Mouse (Mus musculus) embryonic facial prominence, embryonic 13.5 days (tissue): ENCODE measurements around the gene Arvcf. TPM values are rescaled to one million over a fixed set of nuclear protein-coding genes. Genes with fewer than 3 reads are reported as not detected.

Experiments used
- ATAC-seq: fragments of 200-750 bp; cut with Nextera tagmentation; 2 replicates; pipeline ENCODE4 v1.8.0; 2017; ENCODE audit warnings: low read depth; ENCODE audit not compliant: insufficient number of reproducible peaks, insufficient read depth, low FRiP score, low TSS enrichment
- H3K27ac ChIP-seq: fragments of 300-500 bp; sonication (generic); 2 replicates; pipeline ENCODE4 v1.5.1; 2015; ENCODE audit warnings: moderate library complexity, mild to moderate bottlenecking, inconsistent platforms
- H3K27me3 ChIP-seq: fragments of 300-500 bp; sonication (generic); 2 replicates; pipeline ENCODE4 v1.6.1; 2015; ENCODE audit warnings: mild to moderate bottlenecking, inconsistent platforms
- H3K36me3 ChIP-seq: fragments of 300-500 bp; sonication (generic); 2 replicates; pipeline ENCODE4 v1.6.1; 2015; ENCODE audit warnings: mild to moderate bottlenecking, inconsistent platforms
- H3K4me1 ChIP-seq: fragments of 300-500 bp; sonication (generic); 2 replicates; pipeline ENCODE4 v1.6.1; 2015; ENCODE audit warnings: inconsistent platforms
- H3K4me2 ChIP-seq: fragments of 300-500 bp; sonication (generic); 2 replicates; pipeline ENCODE4 v1.6.1; 2015; ENCODE audit warnings: moderate library complexity, mild to moderate bottlenecking, inconsistent platforms
- H3K4me3 ChIP-seq: fragments of 300-500 bp; sonication (generic); 2 replicates; pipeline ENCODE4 v1.5.1; 2015; ENCODE audit warnings: mild to moderate bottlenecking, inconsistent platforms
- H3K9ac ChIP-seq: fragments of 300-500 bp; sonication (generic); 2 replicates; pipeline ENCODE4 v1.6.1; 2015; ENCODE audit warnings: mild to moderate bottlenecking, inconsistent platforms
- H3K9me3 ChIP-seq: fragments of 300-500 bp; sonication (generic); 2 replicates; pipeline ENCODE4 v1.6.1; 2016; ENCODE audit warnings: inconsistent platforms
- WGBS: fragments of 180-500 bp; shearing (Covaris S2); methylation state at CpG from one replicate; pipeline ENCODE4 v1.1.7; 2015; ENCODE audit warnings: mixed read lengths; 5-methylcytosine and 5-hydroxymethylcytosine counted together
- polyA plus RNA-seq: library from polyadenylated mRNA; unstranded; fragments of >200 nt; fragmentation: Nextera tagmentation; extraction: Ambion mirVana; gene quantifications from 2 replicates; pipeline ENCODE4 v1.2.1, GENCODE M21; 2015

The Arvcf gene
- polyA plus RNA-seq, 1 experiment from 2014 or later, result 30.8 TPM

DNA sequence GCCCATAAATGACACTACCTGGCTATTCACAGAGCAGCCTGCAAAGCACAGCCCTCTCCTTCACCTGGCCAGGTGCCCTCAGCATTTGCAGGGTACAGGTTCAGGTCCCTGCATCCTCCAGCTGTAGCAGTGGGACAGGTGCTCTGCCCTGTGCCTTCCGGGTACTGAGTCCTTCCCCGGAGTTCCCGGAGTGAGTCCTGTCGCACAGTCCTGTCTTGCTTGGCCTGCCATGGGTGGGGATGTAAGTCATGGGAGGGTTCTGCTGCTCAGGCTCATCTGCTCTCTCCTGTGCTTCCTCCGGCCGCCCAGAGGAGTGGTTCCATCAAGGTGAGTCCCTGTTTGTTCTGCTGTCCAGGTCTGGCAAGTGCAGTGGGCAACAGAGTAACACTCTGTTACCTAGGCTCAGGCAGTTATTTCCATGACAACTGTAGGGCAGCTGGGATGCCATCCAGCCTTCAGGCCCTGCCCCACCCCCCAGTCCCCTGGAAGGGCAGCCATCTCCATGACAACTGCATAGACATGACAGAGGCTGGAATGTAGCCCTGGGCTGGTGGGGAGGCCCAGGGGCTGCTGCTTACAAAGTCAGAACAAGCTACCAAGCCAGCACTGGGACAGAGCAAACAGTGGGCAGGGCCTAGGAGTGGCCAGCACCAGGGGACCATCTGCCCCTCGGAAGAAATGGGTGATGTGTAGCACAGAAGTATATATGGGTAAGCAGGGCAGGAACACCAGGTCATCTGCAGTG lies 52.7 kb downstream of the Arvcf start:
- no peak overlapping the region for H3K4me2 ChIP-seq
- H3K9ac ChIP-seq, result peak overlapping the region; percentile 22; the same call in 1 of the 2 replicates
- H3K4me3 ChIP-seq, result no peak overlapping the region
- H3K27ac ChIP-seq, result 0 out of 2 replicates have a peak overlapping the region, but pooled peaks have one; percentile 1
- ATAC-seq, result no peak
- H3K27me3 ChIP-seq, result no peaks in the 10 kb centered on the region
- 41% methylated on average over 7 of the region's 7 CpGs for WGBS
- H3K9me3 ChIP-seq, result no peaks in the 10 kb centered on the region
- peaks cover 26% of the 10 kb centered on the region for H3K4me1 ChIP-seq
- H3K36me3 ChIP-seq, result peaks cover 90% of the 10 kb centered on the region

DNA sequence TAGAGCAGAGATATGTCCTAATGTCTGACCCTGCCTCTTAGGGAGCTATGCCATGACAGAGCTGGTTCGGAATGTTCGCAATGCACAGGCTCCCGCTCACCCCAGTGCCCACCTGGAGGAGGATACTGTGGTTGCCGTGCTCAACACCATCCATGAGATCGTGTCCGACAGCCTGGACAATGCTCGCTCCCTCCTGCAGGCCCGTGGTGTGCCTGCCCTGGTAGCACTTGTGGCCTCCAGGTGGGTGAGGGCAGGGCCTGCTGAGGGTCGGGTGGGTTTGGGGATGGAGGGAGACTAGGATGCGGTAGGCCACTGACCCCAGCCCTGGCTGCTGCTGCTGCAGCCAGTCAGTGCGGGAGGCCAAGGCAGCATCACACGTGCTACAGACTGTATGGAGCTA lies 55.3 kb downstream of the Arvcf start:
- Histone ChIP-seq H3K4me3 (no peak overlapping the region), H3K9ac (no peak overlapping the region), H3K4me1 (peaks cover 20% of the 10 kb centered on the region), H3K36me3 (peaks cover 89% of the 10 kb centered on the region), H3K27me3 (no peaks in the 10 kb centered on the region), H3K27ac (no peak overlapping the region), H3K9me3 (no peaks in the 10 kb centered on the region), H3K4me2 (no peak overlapping the region)
- 90% methylated on average over 12 of the region's 12 CpGs for WGBS
- ATAC-seq, result no peak

DNA sequence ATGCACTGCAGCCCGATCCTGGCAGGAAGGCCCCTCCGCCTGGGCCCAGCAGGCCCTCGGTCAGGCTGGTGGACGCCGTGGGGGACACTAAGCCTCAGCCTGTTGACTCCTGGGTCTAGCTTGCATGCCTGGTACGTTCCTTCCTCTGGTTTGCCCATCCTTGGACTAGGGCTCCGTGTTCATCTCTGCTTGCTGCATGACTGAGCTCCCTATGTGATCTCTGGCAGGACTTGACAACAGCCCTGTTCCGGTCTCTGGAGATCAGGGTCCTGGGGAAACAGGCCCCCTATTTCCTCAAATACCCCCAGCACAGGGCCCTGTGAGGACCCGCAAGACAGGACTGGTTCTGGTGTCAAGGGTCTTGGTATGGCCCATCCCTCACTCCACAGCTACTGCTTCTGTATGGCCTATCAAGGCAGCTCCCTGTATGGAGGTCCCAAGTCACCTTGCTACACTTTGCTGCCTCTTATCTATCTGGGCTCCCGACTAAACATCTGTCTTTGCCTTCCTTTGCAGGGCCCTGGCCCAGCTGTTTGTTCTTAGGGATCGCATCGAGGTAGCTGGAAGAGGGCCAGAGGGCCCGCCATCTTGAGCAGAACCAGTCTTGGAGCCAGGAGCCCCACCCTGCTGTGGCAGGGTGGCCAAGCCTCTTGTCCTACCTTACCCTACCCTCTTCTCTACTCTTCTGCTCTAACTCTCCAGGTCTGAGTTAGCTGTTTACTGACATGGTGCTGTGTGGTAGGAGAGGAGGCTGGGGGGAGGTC lies 57.3 kb downstream of the Arvcf start:
- 75% methylated on average over 13 of the region's 13 CpGs for WGBS
- ATAC-seq, result no peak
- Histone ChIP-seq H3K9me3 (no peaks in the 10 kb centered on the region), H3K27me3 (no peaks in the 10 kb centered on the region), H3K4me3 (no peak overlapping the region), H3K9ac (0 out of 2 replicates have a peak overlapping the region, but pooled peaks have one; percentile 32), H3K27ac (peak overlapping the region; percentile 23; the same call in 1 of the 2 replicates), H3K36me3 (peaks cover 86% of the 10 kb centered on the region), H3K4me1 (peaks cover 18% of the 10 kb centered on the region), H3K4me2 (no peak overlapping the region)

DNA sequence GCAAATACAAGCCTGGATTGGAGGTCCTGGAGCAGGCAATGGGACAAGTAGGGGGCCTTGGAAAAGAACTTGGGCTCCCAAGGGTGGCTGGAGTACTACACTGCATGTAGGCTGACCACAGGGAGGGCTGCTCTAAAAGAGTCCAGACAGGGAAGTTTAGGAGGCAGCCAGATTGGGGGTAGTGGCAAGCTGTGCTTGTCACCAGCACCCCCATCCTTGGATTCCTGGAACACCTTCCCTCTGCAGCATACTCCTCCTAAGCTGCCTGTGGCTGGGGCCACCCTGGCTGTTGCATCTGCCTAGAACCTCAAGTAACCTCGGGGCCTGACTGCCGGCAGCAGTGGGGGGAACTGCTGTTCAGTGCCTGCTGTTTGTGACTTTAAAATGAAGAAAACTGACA lies 57.9 kb downstream of the Arvcf start:
- WGBS, result 69% methylated on average over 2 of the region's 2 CpGs
- H3K4me3 ChIP-seq, result no peak overlapping the region
- no peaks in the 10 kb centered on the region for H3K9me3 ChIP-seq
- H3K27me3 ChIP-seq, result no peaks in the 10 kb centered on the region
- peak overlapping the region; percentile 23 for H3K27ac ChIP-seq
- H3K4me2 ChIP-seq, result no peak overlapping the region
- H3K4me1 ChIP-seq, result peaks cover 12% of the 10 kb centered on the region
- ATAC-seq, result no peak
- peaks cover 86% of the 10 kb centered on the region for H3K36me3 ChIP-seq
- H3K9ac ChIP-seq, result 0 out of 2 replicates have a peak overlapping the region, but pooled peaks have one; percentile 32

DNA sequence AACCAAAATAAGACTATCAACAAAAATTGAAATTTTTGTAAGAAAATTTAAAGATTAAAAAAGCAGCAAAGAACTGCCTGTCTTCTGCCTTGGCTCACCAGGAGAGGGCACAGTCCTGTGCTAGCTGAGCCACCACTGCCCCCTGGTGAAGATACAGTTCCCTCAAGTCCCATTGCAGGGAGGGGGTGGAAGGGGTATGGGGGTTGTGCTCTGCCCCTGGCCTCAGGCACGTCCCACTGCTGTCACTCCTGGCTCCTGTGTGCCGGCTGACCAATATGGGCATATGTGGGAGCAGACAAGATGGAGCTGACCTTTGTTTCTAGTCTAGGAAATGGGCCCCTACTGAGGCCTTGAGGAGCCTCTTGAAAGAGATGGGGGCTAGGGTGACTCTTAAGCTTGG lies 58.3 kb downstream of the Arvcf start:
- H3K27ac ChIP-seq, result 0 out of 2 replicates have a peak overlapping the region, but pooled peaks have one; percentile 23
- peaks cover 88% of the 10 kb centered on the region for H3K36me3 ChIP-seq
- no peaks in the 10 kb centered on the region for H3K27me3 ChIP-seq
- H3K4me1 ChIP-seq, result peaks cover 9% of the 10 kb centered on the region
- no peak overlapping the region for H3K4me3 ChIP-seq
- no peak overlapping the region for H3K4me2 ChIP-seq
- WGBS, result 17% methylated on average over 2 of the region's 2 CpGs
- no peak overlapping the region for H3K9ac ChIP-seq
- ATAC-seq, result no peak; the same call in 1 of the 2 replicates
- no peaks in the 10 kb centered on the region for H3K9me3 ChIP-seq

DNA sequence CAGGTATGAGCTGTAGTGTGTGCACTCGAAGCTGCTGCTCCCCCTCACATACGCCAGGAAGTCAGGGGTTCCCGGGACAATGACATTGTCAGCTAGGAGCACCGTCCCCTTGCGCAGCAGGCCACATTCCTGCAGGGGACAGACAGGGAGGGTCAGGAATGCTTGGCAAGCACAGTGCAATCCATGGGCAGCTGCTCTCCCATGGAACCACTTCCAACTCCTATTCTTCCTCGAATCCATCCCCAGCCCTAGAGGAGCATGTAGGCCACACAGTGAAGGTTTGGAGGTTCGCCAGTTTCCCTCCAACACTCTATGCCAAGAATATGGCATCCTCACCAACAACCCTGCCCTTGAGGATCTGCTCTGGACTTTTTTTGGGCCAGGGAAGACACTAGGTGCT lies 59.9 kb downstream of the Arvcf start:
- H3K9ac ChIP-seq, result no peak overlapping the region
- ATAC-seq, result no peak
- WGBS, result 76% methylated on average over 7 of the region's 7 CpGs
- H3K27me3 ChIP-seq, result no peaks in the 10 kb centered on the region
- no peak overlapping the region for H3K27ac ChIP-seq
- H3K4me2 ChIP-seq, result no peak overlapping the region
- H3K9me3 ChIP-seq, result no peaks in the 10 kb centered on the region
- no peak overlapping the region for H3K4me3 ChIP-seq
- peaks cover 81% of the 10 kb centered on the region for H3K36me3 ChIP-seq
- peaks cover 9% of the 10 kb centered on the region for H3K4me1 ChIP-seq

DNA sequence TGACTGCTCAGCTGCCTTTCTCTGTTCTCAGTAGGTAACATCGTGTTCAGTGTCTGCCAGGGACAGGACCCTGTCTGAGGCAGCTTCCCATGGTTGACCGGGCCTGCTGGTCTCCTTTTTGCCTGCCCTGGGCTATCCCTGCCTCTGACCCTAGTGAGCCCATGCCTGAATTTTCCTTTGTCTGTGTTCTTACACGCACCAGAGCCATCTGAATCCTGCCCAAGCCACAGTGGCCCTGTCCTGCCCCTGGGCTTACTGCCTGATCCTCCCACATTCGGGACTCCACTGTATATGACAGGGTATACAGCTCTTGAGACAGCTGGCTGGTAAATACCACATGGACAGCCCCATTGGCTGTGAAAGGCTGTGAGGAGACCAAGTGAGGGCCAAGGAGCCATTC lies 61.8 kb downstream of the Arvcf start:
- 70% methylated on average over 4 of the region's 4 CpGs for WGBS
- Histone ChIP-seq H3K27ac (no peak overlapping the region), H3K4me1 (peaks cover 9% of the 10 kb centered on the region), H3K27me3 (no peaks in the 10 kb centered on the region), H3K4me2 (no peak overlapping the region), H3K9ac (no peak overlapping the region), H3K9me3 (no peaks in the 10 kb centered on the region), H3K36me3 (peaks cover 66% of the 10 kb centered on the region), H3K4me3 (no peak overlapping the region)
- ATAC-seq, result no peak

DNA sequence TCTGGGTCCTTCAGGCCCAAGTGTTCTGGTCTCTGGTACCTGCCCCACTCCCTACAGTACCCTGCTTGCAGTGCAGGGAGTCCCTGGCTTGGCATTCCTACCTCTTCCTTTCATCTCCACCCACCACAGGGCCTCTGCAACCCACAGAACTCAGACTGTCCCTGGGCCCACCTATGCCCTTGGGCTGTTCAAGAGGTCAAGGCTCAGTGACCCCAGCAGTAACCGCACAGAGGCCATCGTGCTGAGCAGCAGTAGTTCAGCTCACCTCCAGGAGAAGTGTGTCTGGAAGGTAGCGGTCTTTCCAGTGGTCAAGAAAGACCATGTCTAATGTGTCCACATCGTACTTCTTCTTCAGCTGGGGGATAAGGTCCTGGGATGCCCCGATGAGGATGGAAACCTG lies 62.4 kb downstream of the Arvcf start:
- ATAC-seq, result no peak
- Histone ChIP-seq H3K4me1 (peaks cover 6% of the 10 kb centered on the region), H3K27ac (no peak overlapping the region), H3K9me3 (no peaks in the 10 kb centered on the region), H3K27me3 (no peaks in the 10 kb centered on the region), H3K36me3 (peaks cover 61% of the 10 kb centered on the region), H3K9ac (no peak overlapping the region), H3K4me2 (no peak overlapping the region), H3K4me3 (no peak overlapping the region)
- WGBS, result 63% methylated on average over 5 of the region's 5 CpGs

DNA sequence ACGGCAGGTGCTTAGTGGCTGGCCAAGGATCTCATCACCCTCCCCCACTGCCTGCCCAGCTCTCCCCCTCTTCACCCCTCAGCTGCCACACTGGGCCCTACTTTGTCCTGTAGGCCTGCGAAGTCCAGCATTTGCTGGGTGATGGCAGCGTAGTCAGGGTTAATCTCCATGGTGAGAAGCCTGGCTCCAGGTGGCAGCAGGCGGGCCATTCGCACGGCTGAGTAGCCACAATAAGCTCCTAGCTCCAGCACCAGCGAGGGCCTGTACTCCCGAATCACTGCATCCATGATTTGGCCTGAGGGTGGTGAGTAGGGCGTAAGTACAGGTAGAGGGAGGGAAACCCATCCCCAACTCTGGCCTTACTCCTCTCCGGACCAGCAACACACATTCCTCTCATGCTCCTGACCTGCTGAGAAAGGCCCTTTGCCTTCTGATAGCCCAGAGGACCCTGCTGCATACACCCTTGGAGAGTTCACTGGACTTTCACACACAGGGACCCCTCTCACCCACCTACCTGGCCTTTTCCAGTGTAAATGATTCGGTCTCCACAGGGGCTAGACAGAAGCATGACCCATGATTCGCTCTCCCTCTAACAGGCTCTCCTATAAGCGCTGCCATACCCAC lies 63.2 kb downstream of the Arvcf start:
- Histone ChIP-seq H3K4me2 (no peak overlapping the region), H3K9me3 (no peaks in the 10 kb centered on the region), H3K4me1 (peaks cover 3% of the 10 kb centered on the region), H3K27ac (no peak overlapping the region), H3K36me3 (peaks cover 57% of the 10 kb centered on the region), H3K9ac (no peak overlapping the region; the same call in 1 of the 2 replicates), H3K4me3 (no peak overlapping the region), H3K27me3 (no peaks in the 10 kb centered on the region)
- ATAC-seq, result no peak
- WGBS, result 79% methylated on average over 13 of the region's 13 CpGs

DNA sequence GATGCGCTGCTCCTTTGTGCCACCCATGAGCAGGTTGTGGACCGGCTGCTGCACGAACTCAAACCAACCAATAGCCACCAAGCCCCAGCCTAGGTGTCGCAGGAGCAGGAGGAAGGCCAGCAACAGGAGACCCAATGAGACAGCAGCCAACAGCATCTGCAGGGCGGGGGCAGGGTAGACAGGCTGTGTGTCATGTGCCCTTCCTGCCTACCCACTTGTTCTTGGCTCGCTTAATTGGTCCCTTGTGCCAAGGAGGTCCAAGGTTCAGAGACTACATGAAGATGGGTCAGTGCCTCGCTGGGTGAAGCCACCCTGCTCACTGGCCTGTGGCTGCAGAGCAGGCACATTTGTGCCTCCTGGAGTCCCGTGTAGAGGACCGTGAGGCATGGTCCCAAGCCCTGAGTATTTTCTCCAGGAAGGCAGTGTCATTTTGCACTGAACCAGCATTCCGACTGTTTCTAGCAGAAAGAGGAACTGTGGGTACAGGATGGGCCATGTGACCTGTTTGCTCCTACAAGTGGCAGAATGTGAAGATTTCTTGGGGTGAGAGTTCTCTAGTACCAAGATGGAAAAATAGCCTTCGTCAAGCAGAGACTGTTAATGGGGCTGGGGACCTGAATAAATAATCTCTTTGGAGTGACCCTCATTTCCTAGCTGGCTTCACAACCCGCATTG lies 64.0 kb downstream of the Arvcf start:
- no peaks in the 10 kb centered on the region for H3K27me3 ChIP-seq
- WGBS, result 78% methylated on average over 12 of the region's 12 CpGs

More for the DNA sequence above, 64.0 kb downstream of the Arvcf start:
- ATAC-seq, result no peak
- H3K27ac ChIP-seq, result no peak overlapping the region
- H3K4me3 ChIP-seq, result no peak overlapping the region
- peaks cover 11% of the 10 kb centered on the region for H3K4me1 ChIP-seq
- H3K9ac ChIP-seq, result no peak overlapping the region
- H3K9me3 ChIP-seq, result no peaks in the 10 kb centered on the region
- H3K36me3 ChIP-seq, result peaks cover 53% of the 10 kb centered on the region
- no peak overlapping the region for H3K4me2 ChIP-seq
